Mouse (Mus musculus): ENCODE results near the gene Sh3glb1. TPM values are rescaled to one million over a fixed set of nuclear protein-coding genes. Genes with fewer than 3 reads are reported as not detected.

Sh3glb1 gene
- polyA plus RNA-seq, 1 experiment from 2014 or later: 99.9 TPM

GRCm38 (mm10) chr3:144681542-144681941 is 38.6 kb downstream of the Sh3glb1 start:
- no peaks in the 10 kb centered on the region for H3K9me3 ChIP-seq
- no peak overlapping the region for H3K27ac ChIP-seq
- H3K4me1 ChIP-seq: peaks cover 7% of the 10 kb centered on the region
- H3K36me3 ChIP-seq: peaks cover 12% of the 10 kb centered on the region; the same call in 1 of the 2 replicates
- no peak for DNase-seq (ENCODE audit: low spot score)
- WGBS: 62% methylated on average over 5 of the region's 5 CpGs
- H3K27me3 ChIP-seq (ENCODE audit: insufficient read depth, poor library complexity, severe bottlenecking): no peaks in the 10 kb centered on the region
- no peak overlapping the region for H3K4me3 ChIP-seq

GRCm38 (mm10) chr3:144679701-144680159 is 40.4 kb downstream of the Sh3glb1 start:
- H3K4me3 ChIP-seq: no peak overlapping the region

GRCm38 (mm10) chr3:144679137-144679536 is 41.0 kb downstream of the Sh3glb1 start:
- no peak overlapping the region for H3K27ac ChIP-seq
- DNase-seq (ENCODE audit: low spot score): peak; percentile 52
- H3K36me3 ChIP-seq: no peaks in the 10 kb centered on the region
- 62% methylated on average over 4 of the region's 4 CpGs for WGBS
- H3K9me3 ChIP-seq: no peaks in the 10 kb centered on the region
- H3K4me1 ChIP-seq: peaks cover 7% of the 10 kb centered on the region
- H3K4me3 ChIP-seq: no peak overlapping the region
- no peaks in the 10 kb centered on the region for H3K27me3 ChIP-seq (ENCODE audit: insufficient read depth, poor library complexity, severe bottlenecking)

More at GRCm38 (mm10) chr3:144679701-144680159, 40.4 kb downstream of the Sh3glb1 start:
- no peaks in the 10 kb centered on the region for H3K9me3 ChIP-seq
- 75% methylated on average over 8 of the region's 8 CpGs for WGBS
- no peaks in the 10 kb centered on the region for H3K27me3 ChIP-seq (ENCODE audit: insufficient read depth, poor library complexity, severe bottlenecking)
- 0 out of 2 replicates have a peak, but pooled peaks cover 5% of the 10 kb centered on the region for H3K36me3 ChIP-seq
- H3K27ac ChIP-seq: no peak overlapping the region
- H3K4me1 ChIP-seq: peaks cover 7% of the 10 kb centered on the region
- DNase-seq (ENCODE audit: low spot score): peak; percentile 56

- Histone ChIP-seq H3K27me3 (ENCODE audit: insufficient read depth, poor library complexity, severe bottlenecking) (no peaks in the 10 kb centered on the region), H3K36me3 (no peaks in the 10 kb centered on the region), H3K9me3 (no peaks in the 10 kb centered on the region), H3K27ac (no peak overlapping the region), H3K4me3 (no peak overlapping the region), H3K4me1 (no peaks in the 10 kb centered on the region)
- DNase-seq (ENCODE audit: low spot score): peak; percentile 58
- 89% methylated on average over 6 of the region's 6 CpGs for WGBS
These were observed 42.4 kb downstream of the Sh3glb1 start for GRCm38 (mm10) chr3:144677751-144678150.

GRCm38 (mm10) chr3:144676249-144676648 is 43.9 kb downstream of the Sh3glb1 start:
- Histone ChIP-seq H3K36me3 (no peaks in the 10 kb centered on the region), H3K27ac (no peak overlapping the region), H3K27me3 (ENCODE audit: insufficient read depth, poor library complexity, severe bottlenecking) (no peaks in the 10 kb centered on the region), H3K4me3 (no peak overlapping the region), H3K9me3 (no peaks in the 10 kb centered on the region), H3K4me1 (0 out of 2 replicates have a peak, but pooled peaks cover 3% of the 10 kb centered on the region)
- 78% methylated on average over 9 of the region's 9 CpGs for WGBS
- peak; percentile 36 for DNase-seq (ENCODE audit: low spot score)

GRCm38 (mm10) chr3:144672016-144672415 is 48.1 kb downstream of the Sh3glb1 start:
- whole genome bisulfite sequencing: 62% methylated on average over 8 of the region's 8 CpGs

GRCm38 (mm10) chr3:144669944-144670874 is 49.9 kb downstream of the Sh3glb1 start:
- DNase-seq (ENCODE audit: low spot score): peak; percentile 94
- H3K36me3 ChIP-seq: no peaks in the 10 kb centered on the region
- H3K27me3 ChIP-seq (ENCODE audit: insufficient read depth, poor library complexity, severe bottlenecking): no peaks in the 10 kb centered on the region
- peak overlapping the region; percentile 62; the same call in 1 of the 2 replicates for H3K27ac ChIP-seq
- peaks cover 14% of the 10 kb centered on the region; the same call in 1 of the 2 replicates for H3K4me1 ChIP-seq
- no peaks in the 10 kb centered on the region for H3K9me3 ChIP-seq
- 40% methylated on average over 14 of the region's 14 CpGs for WGBS
- no peak overlapping the region for H3K4me3 ChIP-seq

More at GRCm38 (mm10) chr3:144672016-144672415, 48.1 kb downstream of the Sh3glb1 start:
- no peak for DNase-seq (ENCODE audit: low spot score)
- Histone ChIP-seq H3K4me3 (no peak overlapping the region), H3K9me3 (no peaks in the 10 kb centered on the region), H3K36me3 (no peaks in the 10 kb centered on the region), H3K27ac (no peak overlapping the region), H3K4me1 (peaks cover 14% of the 10 kb centered on the region; the same call in 1 of the 2 replicates), H3K27me3 (ENCODE audit: insufficient read depth, poor library complexity, severe bottlenecking) (no peaks in the 10 kb centered on the region)

GRCm38 (mm10) chr3:144669457-144669864 is 50.7 kb downstream of the Sh3glb1 start:
- peak; percentile 71 for DNase-seq (ENCODE audit: low spot score)
- Histone ChIP-seq H3K4me1 (peaks cover 21% of the 10 kb centered on the region), H3K9me3 (no peaks in the 10 kb centered on the region), H3K4me3 (no peak overlapping the region), H3K36me3 (no peaks in the 10 kb centered on the region), H3K27me3 (ENCODE audit: insufficient read depth, poor library complexity, severe bottlenecking) (no peaks in the 10 kb centered on the region), H3K27ac (peak overlapping the region; percentile 62; the same call in 1 of the 2 replicates)
- WGBS: 67% methylated on average over 11 of the region's 11 CpGs

GRCm38 (mm10) chr3:144668949-144669348 is 51.2 kb downstream of the Sh3glb1 start:
- Histone ChIP-seq H3K27me3 (ENCODE audit: insufficient read depth, poor library complexity, severe bottlenecking) (no peaks in the 10 kb centered on the region), H3K27ac (peak overlapping the region; percentile 62; the same call in 1 of the 2 replicates), H3K4me1 (peaks cover 21% of the 10 kb centered on the region), H3K4me3 (no peak overlapping the region), H3K36me3 (no peaks in the 10 kb centered on the region), H3K9me3 (no peaks in the 10 kb centered on the region)
- WGBS: 75% methylated on average over 2 of the region's 2 CpGs
- no peak for DNase-seq (ENCODE audit: low spot score)

- no peaks in the 10 kb centered on the region for H3K9me3 ChIP-seq
- DNase-seq (ENCODE audit: low spot score): no peak
- 86% methylated on average over 9 of the region's 9 CpGs for WGBS
- H3K36me3 ChIP-seq: no peaks in the 10 kb centered on the region
- H3K4me3 ChIP-seq: no peak overlapping the region
- no peak overlapping the region for H3K27ac ChIP-seq
- peaks cover 21% of the 10 kb centered on the region for H3K4me1 ChIP-seq
- no peaks in the 10 kb centered on the region for H3K27me3 ChIP-seq (ENCODE audit: insufficient read depth, poor library complexity, severe bottlenecking)
These were observed 52.1 kb downstream of the Sh3glb1 start for GRCm38 (mm10) chr3:144668039-144668438.

- 51% methylated on average over 22 of the region's 22 CpGs for WGBS
- DNase-seq (ENCODE audit: low spot score): no peak
- Histone ChIP-seq H3K9me3 (no peaks in the 10 kb centered on the region), H3K27ac (peak overlapping the region; percentile 36; the same call in 1 of the 2 replicates), H3K36me3 (no peaks in the 10 kb centered on the region), H3K27me3 (ENCODE audit: insufficient read depth, poor library complexity, severe bottlenecking) (no peaks in the 10 kb centered on the region), H3K4me3 (no peak overlapping the region), H3K4me1 (peaks cover 14% of the 10 kb centered on the region)
These were observed 55.5 kb downstream of the Sh3glb1 start for GRCm38 (mm10) chr3:144664363-144665299.

GRCm38 (mm10) chr3:144663415-144664093 is 56.6 kb downstream of the Sh3glb1 start:
- Histone ChIP-seq H3K36me3 (no peaks in the 10 kb centered on the region), H3K4me3 (no peak overlapping the region), H3K9me3 (no peaks in the 10 kb centered on the region), H3K27ac (no peak overlapping the region), H3K4me1 (peaks cover 14% of the 10 kb centered on the region), H3K27me3 (ENCODE audit: insufficient read depth, poor library complexity, severe bottlenecking) (no peaks in the 10 kb centered on the region)
- 85% methylated on average over 7 of the region's 7 CpGs for WGBS
- no peak for DNase-seq (ENCODE audit: low spot score)

All from heart, embryonic 10.5 days (tissue).